Mouse (Mus musculus) lung, embryonic 14.5 days (tissue): ENCODE measurements around the gene Kcnk4. TPM values are rescaled to one million over a fixed set of nuclear protein-coding genes. Genes with fewer than 3 reads are reported as not detected.

ENCODE experiments used
- ATAC-seq: fragments of 200-750 bp; cut with Nextera tagmentation; 2 replicates; pipeline ENCODE4 v1.8.0; 2017; ENCODE audit warnings: mild to moderate bottlenecking, moderate TSS enrichment, moderate library complexity; ENCODE audit not compliant: insufficient read depth
- DNase-seq: peaks from one replicate; pipeline ENCODE4 v3.0.0-alpha.2; 2015
- H3K27ac ChIP-seq: fragments of 300-500 bp; sonication (generic); 2 replicates; pipeline ENCODE4 v1.5.1; 2014; ENCODE audit warnings: low read depth, mild to moderate bottlenecking, moderate library complexity
- H3K27me3 ChIP-seq: fragments of 300-500 bp; sonication (generic); 2 replicates; pipeline ENCODE4 v1.6.1; 2014; ENCODE audit warnings: low read length, control low read depth; ENCODE audit not compliant: insufficient read depth
- H3K36me3 ChIP-seq: fragments of 300-500 bp; sonication (generic); 2 replicates; pipeline ENCODE4 v1.6.1; 2014; ENCODE audit warnings: control low read depth; ENCODE audit not compliant: insufficient read depth
- H3K4me1 ChIP-seq: fragments of 300-500 bp; sonication (generic); 2 replicates; pipeline ENCODE4 v1.6.1; 2014; ENCODE audit warnings: antibody characterized with exemption, control low read depth; ENCODE audit not compliant: insufficient read depth
- H3K4me2 ChIP-seq: fragments of 300-500 bp; sonication (generic); 2 replicates; pipeline ENCODE4 v1.6.1; 2014; ENCODE audit warnings: mild to moderate bottlenecking
- H3K4me3 ChIP-seq: fragments of 300-500 bp; sonication (generic); 2 replicates; pipeline ENCODE4 v1.5.1; 2014; ENCODE audit warnings: low read depth, low read length
- H3K9ac ChIP-seq: fragments of 300-500 bp; sonication (generic); 2 replicates; pipeline ENCODE4 v1.6.1; 2014
- H3K9me3 ChIP-seq: fragments of 300-500 bp; sonication (generic); 2 replicates; pipeline ENCODE4 v1.6.1; 2016; ENCODE audit warnings: low read depth, low read length, control low read depth
- CTCF ChIP-seq: IDR thresholded peaks from 2 replicates; pipeline ENCODE4 v1.5.1; 2016; ENCODE audit warnings: antibody characterized with exemption, low read depth
- WGBS: fragments of 180-500 bp; shearing (Covaris S2); extraction: QIAGEN DNeasy Blood & Tissue Kit; methylation state at CpG from one replicate; pipeline ENCODE4 v1.1.7; 2014; 5-methylcytosine and 5-hydroxymethylcytosine counted together
- polyA plus RNA-seq: library from polyadenylated mRNA; unstranded; fragments of >200 nt; fragmentation: Nextera tagmentation; extraction: Ambion mirVana; gene quantifications from 2 replicates; pipeline ENCODE4 v1.2.1, GENCODE M21; 2014

The Kcnk4 gene
- 0.17 and 0.38 TPM in 2 replicates for polyA plus RNA-seq

DNA sequence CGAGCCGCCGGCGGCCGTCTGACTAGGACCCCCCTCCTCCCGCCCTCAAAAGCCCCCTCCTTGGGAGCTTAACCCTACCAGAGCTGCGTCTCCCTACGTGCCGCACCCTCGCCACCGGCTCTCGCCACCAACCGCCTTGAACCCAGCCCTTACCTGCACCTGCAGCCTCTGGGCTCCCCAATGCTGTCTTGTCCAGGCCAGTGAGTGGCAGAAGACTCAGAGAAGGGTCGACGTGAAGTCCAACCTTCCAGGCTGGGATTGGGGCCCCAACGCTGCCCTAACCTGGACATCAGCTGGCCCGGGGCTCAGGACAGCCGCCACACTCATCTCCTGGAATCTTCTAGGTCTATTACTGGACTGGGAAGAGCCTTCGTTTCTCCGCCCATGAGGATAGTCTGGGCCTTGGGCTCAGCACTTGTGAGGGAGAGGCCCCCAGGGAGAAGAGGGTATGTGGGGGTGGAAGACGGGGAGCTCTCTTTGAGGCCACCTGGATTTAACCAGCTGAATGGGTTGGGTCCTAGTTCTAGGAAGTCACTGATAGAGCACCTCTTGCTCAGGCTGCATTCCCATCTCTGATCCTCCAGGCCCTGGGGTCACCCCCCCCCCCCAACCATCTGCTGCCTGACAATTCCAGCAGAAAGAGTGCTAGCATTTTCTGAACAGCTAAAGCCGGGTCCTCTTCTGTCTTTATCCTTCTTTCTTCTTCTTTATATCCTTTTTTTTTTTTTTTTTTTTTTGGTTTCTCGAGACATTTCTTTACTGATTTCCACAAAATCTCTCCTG lies at the start of gene Kcnk4:
Gene Kcnk4, minus strand, starts transcription at position 321 of the 783 bp plus-strand sequence.
- peak within 1 kb of the TSS; percentile 74 for H3K4me2 ChIP-seq
- DNase-seq (no peak), ATAC-seq (no peak)
- H3K27ac ChIP-seq, result no peak within 1 kb of the TSS
- peak within 1 kb of the TSS; percentile 41 for H3K4me3 ChIP-seq
- peaks cover 64% of the 10 kb centered on the region for H3K27me3 ChIP-seq
- H3K4me1 ChIP-seq, result no peaks in the 10 kb centered on the region
- no peaks in the 10 kb centered on the region for H3K36me3 ChIP-seq
- WGBS, result 10% methylated on average over 23 of the region's 23 CpGs
- H3K9me3 ChIP-seq, result no peaks in the 10 kb centered on the region
- peak within 1 kb of the TSS; percentile 46 for H3K9ac ChIP-seq
- TF ChIP-seq CTCF, result no peak

DNA sequence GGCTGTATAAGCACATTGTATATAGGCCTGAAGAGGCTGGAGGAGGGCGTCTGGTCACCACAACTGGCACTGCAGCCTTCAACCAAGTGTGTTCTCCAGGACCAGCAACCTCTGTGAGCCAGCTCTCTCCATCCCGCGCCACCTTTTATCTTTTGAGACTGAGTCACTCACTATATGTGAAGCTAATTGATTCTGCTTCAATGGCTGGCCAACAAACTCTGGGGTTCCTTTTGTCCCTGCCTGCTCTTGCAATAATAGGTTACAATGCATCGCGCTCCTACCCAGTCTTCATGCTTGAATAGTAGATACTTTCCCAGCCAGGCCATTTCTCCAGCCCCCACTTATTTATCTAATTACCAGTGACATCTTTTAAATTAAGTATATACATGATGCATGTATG lies 49.3 kb upstream of the Kcnk4 start:
- H3K27me3 ChIP-seq, result no peaks in the 10 kb centered on the region
- H3K4me1 ChIP-seq, result peaks cover 9% of the 10 kb centered on the region
- no peak overlapping the region for H3K4me3 ChIP-seq
- no peak overlapping the region for H3K27ac ChIP-seq
- H3K36me3 ChIP-seq, result peaks cover 35% of the 10 kb centered on the region
- no peak for TF ChIP-seq CTCF
- DNase-seq (no peak), ATAC-seq (no peak)
- no peaks in the 10 kb centered on the region for H3K9me3 ChIP-seq
- 95% methylated on average over 5 of the region's 5 CpGs for WGBS
- H3K9ac ChIP-seq, result no peak overlapping the region
- no peak overlapping the region for H3K4me2 ChIP-seq

DNA sequence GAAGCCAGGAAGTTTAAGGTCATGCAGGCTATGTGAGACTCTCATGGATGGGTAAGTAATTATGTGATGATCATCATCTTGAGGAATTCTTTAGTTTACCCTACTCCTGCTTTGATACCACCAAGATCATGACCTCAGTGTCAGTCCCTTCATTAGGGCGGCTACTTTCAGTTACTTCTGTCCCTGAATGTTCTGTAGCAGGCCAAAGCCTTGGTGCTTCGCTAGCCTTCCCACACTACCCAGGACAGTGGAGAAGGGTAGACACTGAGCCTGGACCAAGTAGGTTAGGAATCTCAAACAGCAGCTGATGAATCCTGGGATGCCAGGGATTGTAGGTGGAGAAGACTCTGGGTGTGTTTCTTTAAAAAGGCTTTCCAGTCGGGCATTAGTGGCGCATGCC lies 47.1 kb upstream of the Kcnk4 start:
- Histone ChIP-seq H3K36me3 (peaks cover 54% of the 10 kb centered on the region), H3K4me2 (peak overlapping the region; percentile 71), H3K27me3 (no peaks in the 10 kb centered on the region), H3K27ac (no peak overlapping the region), H3K9me3 (no peaks in the 10 kb centered on the region), H3K9ac (no peak overlapping the region), H3K4me1 (peaks cover 12% of the 10 kb centered on the region; the same call in 1 of the 2 replicates), H3K4me3 (no peak overlapping the region)
- TF ChIP-seq CTCF, result no peak
- WGBS, result 92% methylated on average over 4 of the region's 4 CpGs
- DNase-seq (no peak), ATAC-seq (no peak)

GRCm38 (mm10) chr19:6980381-6981093 lies 46.2 kb upstream of the Kcnk4 start, which contains the start of gene Fkbp2:
TSS of gene Fkbp2 (minus strand) at chr19:6980501.
- Histone ChIP-seq H3K9me3 (no peaks in the 10 kb centered on the region), H3K27me3 (no peaks in the 10 kb centered on the region), H3K9ac (peak within 1 kb of the TSS; percentile 79), H3K36me3 (peaks cover 51% of the 10 kb centered on the region), H3K27ac (peak within 1 kb of the TSS; percentile 89), H3K4me1 (peaks cover 15% of the 10 kb centered on the region; the same call in 1 of the 2 replicates), H3K4me2 (peak within 1 kb of the TSS; percentile 71), H3K4me3 (peak within 1 kb of the TSS; percentile 58)
- TF ChIP-seq CTCF, result no peak
- ATAC-seq, result peak; percentile 88
- 1% methylated on average over 38 of the region's 38 CpGs for WGBS
- DNase-seq, result peak; percentile 100

- TF ChIP-seq CTCF, result peak; percentile 76
- peaks cover 43% of the 10 kb centered on the region for H3K36me3 ChIP-seq
- peaks cover 15% of the 10 kb centered on the region; the same call in 1 of the 2 replicates for H3K4me1 ChIP-seq
- WGBS, result under 1% methylated on average over 59 of the region's 59 CpGs
- peak overlapping the region; percentile 79 for H3K9ac ChIP-seq
- H3K4me2 ChIP-seq, result peak overlapping the region; percentile 71
- peak; percentile 99 for DNase-seq
- peak; percentile 85 for ATAC-seq
- H3K4me3 ChIP-seq, result peak overlapping the region; percentile 58
- H3K27ac ChIP-seq, result peak overlapping the region; percentile 89
- H3K9me3 ChIP-seq, result no peaks in the 10 kb centered on the region
- H3K27me3 ChIP-seq, result no peaks in the 10 kb centered on the region
Measured at GRCm38 (mm10) chr19:6979486-6980380, 45.4 kb upstream of the Kcnk4 start.

- Histone ChIP-seq H3K4me1 (peaks cover 15% of the 10 kb centered on the region; the same call in 1 of the 2 replicates), H3K4me2 (peak overlapping the region; percentile 71), H3K9me3 (no peaks in the 10 kb centered on the region), H3K9ac (peak overlapping the region; percentile 56), H3K4me3 (peak overlapping the region; percentile 58), H3K36me3 (peaks cover 38% of the 10 kb centered on the region), H3K27ac (peak overlapping the region; percentile 37; the same call in 1 of the 2 replicates), H3K27me3 (no peaks in the 10 kb centered on the region)
- DNase-seq (peak; percentile 66), ATAC-seq (no peak)
- WGBS, result 5% methylated on average over 11 of the region's 11 CpGs
- TF ChIP-seq CTCF, result no peak
Measured at GRCm38 (mm10) chr19:6979001-6979479, 44.7 kb upstream of the Kcnk4 start.
